Mouse (Mus musculus): ENCODE data around the gene Mycl. TPM values are rescaled to one million over a fixed set of nuclear protein-coding genes. Genes with fewer than 3 reads are reported as not detected.

The Mycl gene
- polyA plus RNA-seq, 1 experiment from 2014 or later: 21.3 TPM

Other genes with a start within 250 kb of the Mycl start
- 73.9 and 80.4 TPM in 2 replicates for gene Ppt1, start 159.4 kb upstream of the Mycl start, polyA plus RNA-seq (2015; fragmentation: Nextera tagmentation; extraction: Ambion mirVana)
- gene Cap1, start 109.6 kb upstream of the Mycl start, polyA plus RNA-seq (2015; fragmentation: Nextera tagmentation; extraction: Ambion mirVana): 71.0 and 74.8 TPM in 2 replicates
- 2.7 and 4.1 TPM in 2 replicates for gene Mfsd2a, start 34.5 kb upstream of the Mycl start, polyA plus RNA-seq (2015; fragmentation: Nextera tagmentation; extraction: Ambion mirVana)
- gene Trit1, start 20.9 kb downstream of the Mycl start, polyA plus RNA-seq (2015; fragmentation: Nextera tagmentation; extraction: Ambion mirVana): 18.3 and 20.4 TPM in 2 replicates
- gene Bmp8b, start 109.5 kb downstream of the Mycl start, polyA plus RNA-seq (2015; fragmentation: Nextera tagmentation; extraction: Ambion mirVana): 0.54 and 0.81 TPM in 2 replicates
- 0.18 and 0.30 TPM in 2 replicates for gene Oxct2b, start 120.6 kb downstream of the Mycl start, polyA plus RNA-seq (2015; fragmentation: Nextera tagmentation; extraction: Ambion mirVana)
- gene Ppie, start 144.3 kb downstream of the Mycl start, polyA plus RNA-seq (2015; fragmentation: Nextera tagmentation; extraction: Ambion mirVana): 89.9 and 95.1 TPM in 2 replicates
- gene Hpcal4, start 187.6 kb downstream of the Mycl start, polyA plus RNA-seq (2015; fragmentation: Nextera tagmentation; extraction: Ambion mirVana): 3.5 and 3.6 TPM in 2 replicates
- gene Nt5c1a, start 205.9 kb downstream of the Mycl start, polyA plus RNA-seq (2015; fragmentation: Nextera tagmentation; extraction: Ambion mirVana): not detected in 2 replicates
- gene Heyl, start 237.9 kb downstream of the Mycl start, polyA plus RNA-seq (2015; fragmentation: Nextera tagmentation; extraction: Ambion mirVana): 14.1 and 18.9 TPM in 2 replicates